Mouse (Mus musculus): ENCODE measurements around the gene Phactr2.

Gene Phactr2

GRCm38 (mm10) chr10:13201741-13202293, 272.4 kb downstream of the Phactr2 start:
- DNase-seq: no peak

GRCm38 (mm10) chr10:13200862-13201261, 273.4 kb downstream of the Phactr2 start:
- no peak for DNase-seq

GRCm38 (mm10) chr10:13199234-13199633, 275.0 kb downstream of the Phactr2 start:
- DNase-seq: no peak

DNA sequence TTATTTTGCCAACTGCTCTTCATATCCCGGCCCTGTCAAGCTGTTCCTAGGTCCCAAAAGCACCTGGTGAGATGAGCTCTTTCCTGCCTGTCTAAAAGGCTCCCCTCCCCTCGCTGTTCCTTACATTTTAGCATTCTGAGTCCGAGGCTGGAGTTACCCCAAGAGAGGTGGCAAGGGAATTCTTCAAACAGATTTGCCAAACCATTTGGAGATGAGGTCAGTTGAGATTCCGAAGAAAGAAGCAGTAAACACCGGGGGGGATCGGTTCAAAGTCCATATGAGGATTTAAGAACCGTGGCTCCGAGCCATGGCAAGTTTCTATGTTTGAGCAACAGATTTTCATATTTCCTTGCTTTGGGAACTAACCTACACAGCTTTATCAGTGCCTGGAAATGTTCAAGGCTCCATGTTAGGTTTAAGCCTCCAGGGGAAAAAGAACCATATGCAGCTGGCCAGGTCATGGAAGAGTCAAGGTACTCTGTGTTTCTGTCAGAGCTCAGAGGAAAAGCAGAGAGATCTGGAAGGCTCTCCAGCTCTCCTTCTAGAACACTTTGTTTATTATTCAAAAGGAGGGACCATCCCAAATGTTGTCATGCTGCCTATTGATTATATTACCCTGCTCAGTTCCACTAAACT, 277.2 kb downstream of the Phactr2 start:
- no peak for DNase-seq

GRCm38 (mm10) chr10:13193496-13193895, 280.7 kb downstream of the Phactr2 start:
- peak; percentile 3 for DNase-seq

- peak; percentile 96 for DNase-seq
These were observed 281.4 kb downstream of the Phactr2 start, which contains the start of gene Ltv1 for GRCm38 (mm10) chr10:13192731-13193351. TSS of gene Ltv1 (minus strand) at chr10:13193168.

DNA sequence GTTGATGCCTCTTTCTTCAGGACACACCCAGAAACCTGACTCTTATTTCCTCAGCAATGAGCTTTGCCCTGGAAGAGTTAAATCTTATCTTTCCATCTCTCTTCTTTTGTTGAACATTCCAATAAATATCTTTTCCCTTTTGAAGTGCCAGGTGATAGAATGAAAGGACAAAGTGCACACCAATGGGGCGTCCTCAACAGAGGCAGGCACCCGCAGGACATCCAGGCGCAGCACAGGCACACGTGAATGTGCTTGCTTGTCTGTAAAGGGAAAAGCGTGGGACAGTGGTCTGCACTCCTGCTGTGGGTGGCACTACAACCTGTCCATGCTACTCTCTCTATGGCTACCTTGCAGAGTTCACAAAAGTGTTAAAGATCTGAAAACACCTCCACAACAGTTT, 284.3 kb downstream of the Phactr2 start:
- DNase-seq: no peak

DNA sequence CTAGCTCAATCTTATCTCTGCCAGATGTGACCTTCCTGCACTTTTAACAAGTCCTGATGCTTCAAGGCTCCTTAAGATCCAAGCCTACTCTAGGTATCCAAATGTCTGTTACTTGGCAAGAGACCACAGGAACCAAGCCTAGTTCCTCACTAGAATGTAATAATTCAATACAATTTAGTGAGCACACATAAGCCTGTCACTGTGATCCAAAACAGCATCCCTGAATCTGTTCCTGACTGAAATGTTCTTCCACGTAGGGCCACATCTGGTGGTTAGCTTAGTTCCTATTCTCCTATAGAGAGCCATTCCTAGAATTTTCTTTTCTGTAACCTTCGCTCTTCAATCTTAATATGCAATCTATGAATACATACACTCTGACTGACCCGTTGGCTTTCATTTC, 287.5 kb downstream of the Phactr2 start:
- DNase-seq: no peak

DNA sequence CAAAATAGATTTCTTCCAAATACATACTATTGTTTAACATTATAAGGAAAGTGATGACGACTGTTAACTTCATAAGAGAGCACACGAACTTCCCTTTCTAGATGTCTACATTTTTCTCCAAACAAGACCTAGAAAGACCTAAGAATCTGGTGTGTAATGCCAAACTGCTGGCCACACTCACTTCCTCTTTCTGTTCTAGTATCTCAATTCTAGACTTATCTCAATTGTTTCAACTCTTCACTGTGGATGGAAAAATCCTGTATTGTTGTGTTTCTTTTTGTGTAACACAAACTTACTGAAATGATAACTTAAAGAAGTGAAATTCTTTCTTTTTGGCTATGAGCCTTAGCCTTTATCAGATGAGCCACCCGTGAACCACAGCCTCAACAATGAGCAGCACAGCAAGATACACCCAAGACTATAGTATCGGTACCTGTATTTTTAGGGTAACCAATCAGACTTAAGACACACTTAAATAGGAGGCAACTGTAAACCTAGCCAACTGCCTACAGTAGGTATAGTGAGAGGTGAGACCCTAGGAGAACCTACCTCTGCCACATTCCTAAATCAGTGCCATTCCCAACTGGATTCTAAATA, 289.9 kb downstream of the Phactr2 start:
- no peak for DNase-seq

DNA sequence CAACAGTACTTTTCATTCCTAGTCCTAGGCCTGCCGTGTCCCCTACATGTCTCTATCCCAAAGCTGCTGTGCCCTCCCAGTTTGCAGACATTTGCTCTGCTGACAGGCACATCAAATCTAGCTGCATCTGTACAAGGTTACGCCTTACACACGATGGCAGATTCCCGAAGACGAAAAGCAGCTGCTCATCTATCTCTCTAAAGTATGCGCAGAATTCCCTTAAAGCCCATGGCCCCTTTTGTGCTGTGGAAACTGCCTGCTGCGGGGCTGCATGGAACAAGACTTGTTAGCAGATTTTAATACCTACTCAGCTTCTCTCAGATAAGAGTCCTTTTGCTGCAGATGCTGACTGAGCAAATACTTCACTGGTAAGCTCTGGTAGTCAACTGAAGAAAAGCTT, 294.0 kb downstream of the Phactr2 start:
- DNase-seq: no peak

DNA sequence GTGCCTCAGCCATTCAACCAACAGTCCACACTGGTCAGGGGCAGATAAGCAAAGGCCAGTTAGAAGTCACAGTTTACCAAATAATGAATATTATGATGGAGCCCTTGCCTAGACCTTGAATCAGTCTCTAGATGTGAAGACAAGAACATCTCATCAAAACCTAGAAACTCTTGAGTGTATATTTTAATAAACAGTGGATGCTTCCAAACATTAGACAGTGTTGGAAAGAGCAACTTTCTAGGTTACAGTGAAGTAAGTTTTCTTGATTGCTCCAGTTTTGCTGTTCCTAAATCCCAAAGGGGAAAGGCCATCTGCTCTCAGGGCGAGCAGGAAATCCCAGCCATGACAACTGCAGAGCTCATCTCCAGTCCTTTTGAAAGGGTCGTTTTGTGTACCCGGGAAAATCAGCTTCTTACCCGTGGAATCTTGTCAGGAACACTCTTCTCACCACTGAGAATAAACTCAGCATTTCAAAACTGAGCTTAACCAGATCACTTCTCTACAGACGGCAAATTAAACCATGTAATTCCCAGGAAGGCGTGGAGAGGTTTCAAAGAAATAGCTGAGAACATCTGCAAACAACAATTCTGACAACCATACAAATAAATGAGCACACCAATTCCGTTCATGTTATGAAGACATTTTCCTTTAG, 296.1 kb downstream of the Phactr2 start, which contains the start of gene Zc2hc1b:
TSS of gene Zc2hc1b (minus strand) at position 51 of the 652 bp plus-strand sequence.
- no peak for DNase-seq

DNA sequence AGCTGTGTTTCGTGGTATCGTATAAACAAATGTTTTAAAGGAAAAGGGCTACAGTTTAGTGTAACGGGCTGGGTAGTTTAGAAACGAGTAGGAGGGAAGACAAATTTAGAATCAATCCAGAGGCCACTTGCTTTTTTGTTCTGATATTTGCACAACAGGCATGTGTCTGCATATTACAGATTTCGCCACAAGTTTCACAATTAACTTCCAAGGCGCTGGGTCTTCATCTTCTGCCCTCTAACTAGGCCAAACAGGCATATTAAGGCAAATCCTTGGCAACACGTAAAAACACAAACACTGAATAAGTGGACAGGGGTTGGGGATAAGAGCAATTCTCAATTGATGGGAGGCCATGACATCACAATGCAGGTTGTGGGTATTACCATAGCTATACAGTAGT, 298.3 kb downstream of the Phactr2 start:
- DNase-seq: no peak

- no peak for DNase-seq
These were observed 301.4 kb downstream of the Phactr2 start for GRCm38 (mm10) chr10:13172798-13173221.

DNA sequence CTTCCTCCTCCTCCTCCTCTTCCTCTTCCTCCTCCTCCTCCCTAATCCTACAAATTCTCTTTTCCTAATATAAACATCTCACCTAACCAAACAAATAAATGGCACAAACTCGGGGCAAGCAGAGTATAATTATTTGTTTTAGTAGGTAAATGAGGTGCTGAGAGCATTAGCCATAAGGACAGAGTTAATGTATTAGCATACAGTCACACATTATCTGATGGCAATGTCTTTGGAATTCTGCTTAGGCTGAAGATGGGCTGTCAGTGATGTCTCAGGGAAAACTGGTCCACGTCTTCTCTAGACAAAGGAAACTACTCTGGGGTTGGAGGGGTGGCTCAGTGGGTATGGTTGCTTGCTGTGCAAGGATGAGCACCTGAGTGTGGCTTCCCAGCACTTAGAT, 302.8 kb downstream of the Phactr2 start:
- DNase-seq: no peak

DNA sequence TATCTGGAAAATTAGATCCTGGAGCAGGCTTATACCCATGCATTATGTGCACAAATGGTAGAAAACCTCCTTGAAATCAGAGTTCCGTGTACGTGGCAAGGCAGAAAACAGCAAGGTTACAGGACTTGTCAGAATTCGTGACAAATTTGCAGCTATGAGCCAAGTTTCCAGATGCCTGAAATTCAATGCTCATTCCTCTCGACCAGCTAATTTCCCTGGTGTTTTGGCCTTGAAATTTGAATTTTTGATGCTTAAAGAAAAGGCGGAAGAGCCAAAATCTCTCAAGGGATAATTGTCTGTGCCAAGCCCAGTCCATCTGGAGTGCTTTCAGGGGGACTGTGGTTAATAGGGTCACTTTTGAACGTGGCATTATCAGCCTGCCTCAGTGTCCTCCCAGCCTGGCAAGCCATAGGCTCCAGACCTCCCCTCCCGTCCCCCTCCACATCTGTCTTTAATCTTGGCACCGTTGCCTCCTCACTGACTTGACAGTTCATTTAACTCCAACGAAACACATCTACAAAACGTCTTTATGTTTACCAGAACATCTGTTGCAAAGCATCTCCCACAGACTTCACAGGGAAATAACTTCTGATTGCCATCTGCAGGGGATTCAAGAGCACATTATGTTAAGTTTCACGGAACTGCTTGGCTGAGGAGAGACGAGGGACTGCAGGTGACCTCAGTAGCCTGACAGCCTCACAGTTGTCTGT, 303.3 kb downstream of the Phactr2 start:
- no peak for DNase-seq

- no peak for DNase-seq
These were observed 305.8 kb downstream of the Phactr2 start for GRCm38 (mm10) chr10:13168461-13168860.

- DNase-seq: no peak
These were observed 312.2 kb downstream of the Phactr2 start for GRCm38 (mm10) chr10:13162031-13162430.

GRCm38 (mm10) chr10:13160913-13161312, 313.3 kb downstream of the Phactr2 start:
- DNase-seq: no peak

All from kidney, adult 11 months (tissue).